Mouse (Mus musculus) layer of hippocampus, adult 6 months (tissue): ENCODE results near the gene Gm11596. TPM values are rescaled to one million over a fixed set of nuclear protein-coding genes. Genes with fewer than 3 reads are reported as not detected.

Source experiments
- long read RNA-seq, 2 experiments: library from polyadenylated mRNA; unstranded; transcript quantifications; one replicate each; pipeline ENCODE4 v2.0.0; 2019 to 2020
- polyA plus RNA-seq: library from polyadenylated mRNA; unstranded; fragments of <200 nt; fragmentation: Nextera tagmentation; gene quantifications from 2 replicates; pipeline ENCODE4 v1.2.3, GENCODE M21; 2021

The Gm11596 gene
- not detected in 2 replicates for polyA plus RNA-seq
- long read RNA-seq, experiment 1: 0 reads
- long read RNA-seq, experiment 2: 0 reads

DNA sequence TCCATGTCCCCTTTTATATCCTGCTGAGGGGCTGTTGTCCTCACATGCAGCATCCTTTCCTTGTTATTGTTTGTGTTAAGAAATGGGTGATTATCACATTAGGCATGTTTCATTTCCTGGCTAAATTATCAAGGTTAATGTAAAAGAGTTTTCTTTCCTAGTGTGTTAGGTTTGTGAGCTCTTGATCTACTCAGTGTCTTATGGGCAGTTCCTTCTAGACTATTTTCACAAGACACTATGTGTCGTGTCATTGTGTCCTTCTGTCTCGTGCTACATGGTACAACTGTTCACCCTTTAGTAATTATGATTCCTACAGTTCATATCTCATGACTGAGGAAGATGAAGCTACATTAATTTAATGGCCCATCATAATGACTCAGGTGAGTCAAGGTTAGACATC lies at the start of gene Gm11596:
TSS of gene Gm11596 (minus strand) at position 101 of the 400 bp plus-strand sequence.

DNA sequence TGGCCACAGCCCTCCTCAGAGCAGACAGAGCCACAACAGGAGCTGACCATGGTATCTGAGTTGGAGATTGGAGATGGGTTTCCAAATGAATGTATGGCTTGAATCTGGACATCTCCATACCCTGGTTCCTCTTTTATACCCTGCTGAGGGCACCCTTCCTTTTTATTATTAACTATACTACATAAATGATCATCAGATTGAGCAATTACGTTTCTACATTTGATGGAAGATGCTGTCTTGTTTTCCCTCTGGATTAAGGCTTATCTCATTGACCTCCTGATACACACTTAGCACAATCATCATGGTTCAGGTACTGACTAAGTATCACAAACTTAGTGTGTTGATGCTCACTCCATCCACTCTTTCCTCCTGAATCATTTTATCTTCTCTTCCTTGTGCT lies 44.7 kb upstream of the Gm11596 start, which contains the start of gene 2300003K06Rik:
TSS of gene 2300003K06Rik (minus strand) at position 101 of the 400 bp plus-strand sequence.

DNA sequence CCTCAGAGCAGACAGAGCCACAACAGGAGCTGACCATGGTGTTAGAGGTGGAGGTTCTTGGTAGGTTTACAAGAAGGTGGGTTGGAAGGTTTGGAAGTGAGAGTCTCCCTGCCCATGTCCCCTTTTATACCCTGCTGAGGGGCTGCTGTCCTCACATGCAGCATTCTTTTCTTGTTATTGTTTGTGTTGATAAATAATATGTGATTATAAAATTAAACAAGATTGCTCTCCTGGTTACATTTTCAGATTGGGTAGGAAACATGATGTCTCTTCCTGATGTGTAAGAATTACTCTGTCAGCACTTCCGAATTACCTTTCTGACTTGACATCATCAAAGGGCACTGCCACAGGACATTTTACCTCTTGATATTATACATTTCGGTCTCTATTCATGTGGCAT lies 22.3 kb upstream of the Gm11596 start, which contains the start of gene Gm11564:
TSS of gene Gm11564 (minus strand) at position 101 of the 400 bp plus-strand sequence.

GRCm38 (mm10) chr11:99809792-99810191 lies 16.5 kb upstream of the Gm11596 start, which contains the start of gene Krtap4-13:
TSS of gene Krtap4-13 (minus strand) at chr11:99809892.

GRCm38 (mm10) chr11:99804346-99804745 lies 11.1 kb upstream of the Gm11596 start, which contains the start of gene Gm11554:
TSS of gene Gm11554 (minus strand) at chr11:99804446.

DNA sequence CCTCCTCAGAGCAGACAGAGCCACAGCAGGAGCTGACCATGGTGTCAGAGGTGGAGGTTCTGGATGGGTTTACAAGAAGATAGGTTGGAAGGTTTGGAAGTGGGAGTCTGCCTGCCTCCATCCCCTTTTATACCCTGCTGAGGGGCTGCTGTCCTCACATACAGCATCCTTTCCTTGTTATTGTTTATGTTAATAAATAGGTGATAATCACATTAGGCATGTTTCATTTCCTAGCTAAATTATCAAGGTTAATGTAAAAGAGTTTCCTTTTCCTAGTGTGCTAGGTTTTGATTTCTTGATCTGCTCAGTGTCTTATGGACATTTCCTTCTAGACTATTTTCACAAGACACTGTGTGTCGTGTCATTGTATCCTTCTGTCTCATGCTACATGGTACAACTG lies 5.6 kb upstream of the Gm11596 start, which contains the start of gene Gm11569:
TSS of gene Gm11569 (minus strand) at position 101 of the 400 bp plus-strand sequence.

GRCm38 (mm10) chr11:99784900-99785299 lies 8.4 kb downstream of the Gm11596 start, which contains the start of gene Krtap4-9:
TSS of gene Krtap4-9 (plus strand) at chr11:99785200.

DNA sequence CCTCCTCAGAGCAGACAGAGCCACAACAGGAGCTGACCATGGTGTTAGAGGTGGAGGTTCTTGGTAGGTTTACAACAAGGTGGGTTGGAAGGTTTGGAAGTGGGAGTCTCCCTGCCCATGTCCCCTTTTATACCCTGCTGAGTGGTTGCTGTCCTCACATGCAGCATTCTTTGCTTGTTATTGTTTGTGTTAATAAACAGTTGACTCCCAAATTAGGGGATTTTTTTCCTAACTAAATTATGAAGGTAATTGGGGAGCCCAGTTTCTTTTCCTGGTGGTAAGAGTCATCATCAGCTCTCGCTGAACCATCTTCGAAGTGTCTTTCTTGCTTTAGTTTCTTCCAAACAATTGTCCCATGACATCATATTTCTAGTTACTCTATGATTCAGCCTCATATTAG lies 12.7 kb downstream of the Gm11596 start, which contains the start of gene Krtap4-8:
TSS of gene Krtap4-8 (minus strand) at position 101 of the 400 bp plus-strand sequence.

GRCm38 (mm10) chr11:99772813-99773212 lies 20.5 kb downstream of the Gm11596 start, which contains the start of gene Gm11595:
TSS of gene Gm11595 (minus strand) at chr11:99772913.

Other genes with a start within 250 kb of the Gm11596 start
- gene Krtap3-3, start 242.6 kb downstream of the Gm11596 start, polyA plus RNA-seq: not detected in 2 replicates
- gene Krtap3-2, start 236.6 kb downstream of the Gm11596 start, polyA plus RNA-seq: not detected in 2 replicates
- gene Gm11939, start 234.0 kb downstream of the Gm11596 start, polyA plus RNA-seq: not detected in 2 replicates
- gene Krtap3-1, start 226.8 kb downstream of the Gm11596 start, polyA plus RNA-seq: not detected in 2 replicates
- not detected in 2 replicates for gene Krtap1-5, start 212.5 kb downstream of the Gm11596 start, polyA plus RNA-seq
- not detected in 2 replicates for gene Krtap1-4, start 209.8 kb downstream of the Gm11596 start, polyA plus RNA-seq
- not detected in 2 replicates for gene Krtap1-3, start 202.1 kb downstream of the Gm11596 start, polyA plus RNA-seq
- not detected in 2 replicates for gene Krtap9-3, start 195.4 kb downstream of the Gm11596 start, polyA plus RNA-seq
- gene Gm11938, start 190.2 kb downstream of the Gm11596 start, polyA plus RNA-seq: not detected in 2 replicates
- not detected in 2 replicates for gene Gm11937, start 183.3 kb downstream of the Gm11596 start, polyA plus RNA-seq
- gene Krtap2-4, start 178.6 kb downstream of the Gm11596 start, polyA plus RNA-seq: not detected in 2 replicates
- gene Gm11562, start 173.0 kb downstream of the Gm11596 start, polyA plus RNA-seq: not detected in 2 replicates
- gene Krtap4-1, start 165.2 kb downstream of the Gm11596 start, polyA plus RNA-seq: not detected in 2 replicates
- gene Krtap4-2, start 158.4 kb downstream of the Gm11596 start, polyA plus RNA-seq: not detected in 2 replicates
- gene Krtap4-7, start 149.4 kb downstream of the Gm11596 start, polyA plus RNA-seq: not detected in 2 replicates
- gene Gm11555, start 143.2 kb downstream of the Gm11596 start, polyA plus RNA-seq: not detected in 2 replicates
- gene Gm11563, start 134.5 kb downstream of the Gm11596 start, polyA plus RNA-seq: not detected in 2 replicates
- not detected in 2 replicates for gene Krtap4-6, start 127.5 kb downstream of the Gm11596 start, polyA plus RNA-seq
- not detected in 2 replicates for gene Gm14190, start 102.7 kb downstream of the Gm11596 start, polyA plus RNA-seq
- not detected in 2 replicates for gene Gm14180, start 59.2 kb downstream of the Gm11596 start, polyA plus RNA-seq
- gene Gm11595, start 20.6 kb downstream of the Gm11596 start, polyA plus RNA-seq: not detected in 2 replicates
- gene Krtap4-8, start 12.8 kb downstream of the Gm11596 start, polyA plus RNA-seq: not detected in 2 replicates
- not detected in 2 replicates for gene Krtap4-9, start 8.3 kb downstream of the Gm11596 start, polyA plus RNA-seq
- gene Gm11569, start 5.5 kb upstream of the Gm11596 start, polyA plus RNA-seq: not detected in 2 replicates
- gene Gm11554, start 11.0 kb upstream of the Gm11596 start, polyA plus RNA-seq: not detected in 2 replicates
- not detected in 2 replicates for gene Krtap4-13, start 16.4 kb upstream of the Gm11596 start, polyA plus RNA-seq
- gene Gm11564, start 22.2 kb upstream of the Gm11596 start, polyA plus RNA-seq: not detected in 2 replicates
- gene 2300003K06Rik, start 44.6 kb upstream of the Gm11596 start, polyA plus RNA-seq: not detected in 2 replicates
- gene Krtap4-16, start 58.1 kb upstream of the Gm11596 start, polyA plus RNA-seq: not detected in 2 replicates
- not detected in 2 replicates for gene Gm11568, start 64.5 kb upstream of the Gm11596 start, polyA plus RNA-seq
- gene Gm11559, start 71.0 kb upstream of the Gm11596 start, polyA plus RNA-seq: not detected in 2 replicates
- gene Krtap9-1, start 79.9 kb upstream of the Gm11596 start, polyA plus RNA-seq: not detected in 2 replicates
- gene Gm11567, start 85.7 kb upstream of the Gm11596 start, polyA plus RNA-seq: not detected in 2 replicates
- not detected in 2 replicates for gene Krtap31-1, start 114.5 kb upstream of the Gm11596 start, polyA plus RNA-seq
- not detected in 2 replicates for gene Gm11565, start 121.3 kb upstream of the Gm11596 start, polyA plus RNA-seq
- gene Krtap31-2, start 142.8 kb upstream of the Gm11596 start, polyA plus RNA-seq: not detected in 2 replicates
- gene Krtap9-5, start 155.0 kb upstream of the Gm11596 start, polyA plus RNA-seq: not detected in 2 replicates
- not detected in 2 replicates for gene Krtap29-1, start 185.6 kb upstream of the Gm11596 start, polyA plus RNA-seq
- not detected in 2 replicates for gene Krtap16-1, start 193.1 kb upstream of the Gm11596 start, polyA plus RNA-seq
- gene Krtap17-1, start 200.5 kb upstream of the Gm11596 start, polyA plus RNA-seq: not detected in 2 replicates
- gene Krt33a, start 222.7 kb upstream of the Gm11596 start, polyA plus RNA-seq: not detected in 2 replicates
- gene Krt33b, start 236.4 kb upstream of the Gm11596 start, polyA plus RNA-seq: not detected in 2 replicates
- not detected in 2 replicates for gene Krt34, start 248.1 kb upstream of the Gm11596 start, polyA plus RNA-seq